Mouse (Mus musculus) monocyte, adult 5-6 weeks (primary cell): ENCODE measurements around the gene Pan3. TPM values are rescaled to one million over a fixed set of nuclear protein-coding genes. Genes with fewer than 3 reads are reported as not detected.
A peak's percentile ranks its signal among the peaks of the same experiment; 100 is the strongest.
"Not testable (repeated sequence)": the region's sequence is repeated elsewhere in the genome, so short reads cannot be mapped to it uniquely, and the experiment has no call there.

Experiments used
- ATAC-seq: fragments of 153-309, 156-312 bp; replicated peaks from 2 replicates; pipeline ENCODE4 v1.8.0; 2017; ENCODE audit warnings: mild to moderate bottlenecking; ENCODE audit not compliant: low TSS enrichment, insufficient number of reproducible peaks, severe bottlenecking, poor library complexity, low FRiP score
- total RNA-seq: library from RNA; stranded (forward); fragments of 200-1000, 200-491, 200-594 nt; gene quantifications from 3 replicates; pipeline ENCODE4 v1.2.3, GENCODE M21; 2017

Pan3 gene
- total RNA-seq, 1 experiment from 2014 or later = 183 TPM

- ATAC-seq = peak; percentile 87
Measured at GRCm38 (mm10) chr5:147527788-147528187, 97.8 kb downstream of the Pan3 start.

DNA sequence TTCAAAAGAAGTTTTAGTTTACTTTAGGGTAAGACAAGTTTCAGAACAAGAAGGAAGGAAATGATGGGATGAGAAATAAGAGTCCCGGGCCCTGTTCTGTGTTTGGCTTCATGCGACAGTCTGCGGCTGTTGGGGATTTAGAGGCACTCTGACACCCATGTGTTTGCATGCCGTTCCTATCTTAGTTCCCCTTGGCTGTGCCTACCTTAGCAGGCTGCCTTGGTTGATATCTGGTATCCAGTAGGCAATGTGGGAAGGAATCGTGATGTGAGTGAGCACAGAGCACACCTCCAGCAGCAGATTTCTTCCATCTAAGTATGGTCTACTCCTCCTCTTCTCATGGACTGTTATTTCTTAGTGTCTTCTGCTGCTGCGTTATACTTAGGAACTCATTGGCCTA lies 102.1 kb downstream of the Pan3 start:
- no peak for ATAC-seq

DNA sequence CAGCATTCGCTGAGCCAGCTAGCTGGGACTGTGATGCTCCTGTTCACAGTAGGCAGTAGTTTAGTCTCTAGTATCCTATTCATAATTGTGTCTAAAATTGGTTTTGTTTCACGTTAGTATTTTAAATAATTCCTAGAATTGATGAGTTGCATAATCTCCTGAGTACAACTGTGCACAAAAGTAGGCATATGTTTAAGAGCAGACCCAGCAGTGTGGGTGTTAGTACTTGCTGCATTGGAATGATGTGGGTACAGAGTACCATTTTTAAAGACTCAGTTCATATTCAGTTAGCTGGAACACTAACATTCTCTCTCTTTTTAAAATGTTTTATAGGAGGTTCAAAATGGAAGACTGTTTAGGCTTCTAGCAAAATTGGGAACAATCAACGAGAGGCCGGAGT lies 109.4 kb downstream of the Pan3 start:
- ATAC-seq = no peak

DNA sequence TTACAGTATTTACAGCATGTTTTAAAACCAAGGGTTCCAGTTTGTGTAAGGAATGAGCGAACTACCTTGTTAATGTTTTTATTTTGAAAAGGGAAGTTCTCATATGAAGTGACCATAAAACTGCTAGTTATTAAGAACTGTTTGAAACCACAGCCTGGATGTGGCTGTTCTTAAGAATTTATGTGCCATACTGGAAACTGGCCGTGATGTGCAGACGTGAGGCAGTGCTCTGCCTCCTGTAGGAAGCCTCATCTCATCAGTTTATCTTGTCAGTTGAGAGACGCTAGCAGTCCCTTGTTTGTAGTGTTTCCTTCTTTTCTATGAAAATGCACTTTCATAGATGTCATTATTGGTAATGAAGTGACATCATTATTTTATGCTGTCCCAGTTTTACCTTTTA lies 109.9 kb downstream of the Pan3 start:
- ATAC-seq = no peak

DNA sequence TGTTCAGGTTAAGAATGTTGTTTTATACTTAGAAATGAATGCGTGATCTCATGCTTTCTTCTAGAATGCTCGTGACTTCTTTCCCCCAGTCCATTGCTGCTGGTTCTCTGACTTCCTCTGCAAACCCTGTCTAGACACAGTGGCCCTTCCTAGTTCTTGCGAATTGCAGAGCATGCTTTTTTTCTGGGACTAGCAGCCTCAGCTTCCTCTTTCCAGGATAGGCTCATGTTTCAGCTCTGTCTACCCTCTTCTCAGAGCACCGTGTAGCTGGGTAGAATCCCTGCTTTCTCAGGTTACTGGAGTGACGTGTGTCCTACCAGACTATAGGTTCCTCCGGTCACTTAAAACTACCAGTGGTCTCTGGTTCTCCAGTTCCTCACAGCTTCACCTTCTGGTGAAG lies 112.3 kb downstream of the Pan3 start:
- no peak for ATAC-seq

- ATAC-seq = no peak
Measured at GRCm38 (mm10) chr5:147545731-147546241, 115.8 kb downstream of the Pan3 start.

GRCm38 (mm10) chr5:147549016-147549755 lies 119.2 kb downstream of the Pan3 start:
- no peak for ATAC-seq

DNA sequence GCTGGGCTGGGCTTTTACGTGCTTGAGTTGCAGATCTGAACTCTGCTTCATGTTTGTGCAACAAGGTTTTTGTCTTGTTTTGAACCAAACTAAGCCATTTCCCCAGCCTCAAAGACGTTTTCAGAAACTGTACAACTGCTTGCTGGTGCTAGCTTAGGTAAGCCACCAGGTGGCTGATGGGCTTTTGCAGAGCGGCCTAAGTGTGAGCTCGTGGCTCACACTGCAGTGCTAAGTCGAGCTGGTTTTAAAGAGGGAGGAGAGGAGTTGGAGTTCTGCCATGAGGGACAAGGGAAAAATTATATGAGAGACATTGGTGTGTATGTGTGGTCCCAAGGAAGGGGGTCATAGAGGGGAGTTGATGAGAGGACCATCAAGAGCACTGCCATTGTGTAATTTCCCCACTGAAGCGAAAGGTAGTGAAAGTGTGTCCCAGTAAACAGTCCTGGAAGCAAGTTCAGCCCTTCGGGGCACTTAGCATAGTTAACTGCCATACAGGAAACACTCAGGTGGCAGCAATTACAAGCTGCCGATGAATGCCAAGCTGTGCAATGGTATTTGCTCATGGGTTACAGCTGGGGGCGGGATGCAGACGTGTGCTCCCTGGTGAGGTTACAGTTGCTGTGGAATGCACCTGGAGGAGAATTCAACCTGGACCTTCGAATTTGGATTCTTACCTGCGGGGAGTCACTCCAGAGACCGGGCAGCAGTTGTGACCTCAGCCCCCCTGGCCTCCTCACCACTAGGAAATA lies 122.1 kb downstream of the Pan3 start:
- no peak for ATAC-seq

- not testable (repeated sequence) for ATAC-seq
Measured at GRCm38 (mm10) chr5:147557641-147558040, 127.7 kb downstream of the Pan3 start.

- ATAC-seq = no peak
Measured at GRCm38 (mm10) chr5:147563511-147564139, 133.7 kb downstream of the Pan3 start.

DNA sequence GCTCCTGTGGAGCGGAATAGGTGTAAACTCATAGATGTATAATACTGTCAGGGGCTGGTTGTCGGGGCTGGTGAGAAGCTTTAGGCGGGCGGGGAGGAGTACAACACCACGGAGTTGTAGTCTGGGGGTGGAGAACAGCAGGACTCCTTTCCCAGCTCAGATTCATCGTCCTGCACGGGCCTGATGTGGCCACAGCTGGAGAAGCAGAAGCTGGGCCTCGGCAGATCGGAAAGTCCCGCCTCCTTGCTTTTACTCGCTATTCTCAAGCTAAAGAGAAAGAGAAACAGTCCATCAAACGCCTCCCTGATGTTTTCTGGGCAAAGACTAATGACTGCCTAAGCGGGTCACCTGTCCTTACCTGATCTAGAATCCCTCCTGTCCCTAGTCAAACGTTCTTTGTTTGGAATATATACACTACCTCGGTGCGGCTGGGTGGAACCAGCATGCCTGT lies 134.2 kb downstream of the Pan3 start:
- peak; percentile 23; the same call in 1 of the 2 replicates for ATAC-seq

DNA sequence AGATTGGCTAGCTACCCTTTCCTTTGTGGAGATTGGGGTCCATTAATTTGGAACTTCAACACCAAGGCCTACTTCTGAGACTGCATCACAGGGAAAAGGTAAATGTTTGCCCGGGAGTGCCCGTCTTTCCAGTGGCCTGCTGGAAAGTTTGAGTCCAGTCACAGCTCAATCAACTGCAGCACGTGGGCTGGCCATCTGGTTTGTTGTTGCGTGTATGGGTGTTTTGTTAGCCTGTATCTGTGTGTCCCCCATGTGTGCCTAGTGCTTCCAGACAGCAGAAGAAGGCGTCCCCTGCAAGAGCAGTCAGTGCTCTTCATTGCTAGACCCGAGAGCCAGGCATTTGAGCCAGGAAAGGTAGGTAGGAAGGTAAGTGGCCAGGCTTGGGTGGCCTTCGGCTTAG lies 135.5 kb downstream of the Pan3 start:
- ATAC-seq = no peak

- no peak for ATAC-seq
Measured at GRCm38 (mm10) chr5:147566335-147566734, 136.4 kb downstream of the Pan3 start.

DNA sequence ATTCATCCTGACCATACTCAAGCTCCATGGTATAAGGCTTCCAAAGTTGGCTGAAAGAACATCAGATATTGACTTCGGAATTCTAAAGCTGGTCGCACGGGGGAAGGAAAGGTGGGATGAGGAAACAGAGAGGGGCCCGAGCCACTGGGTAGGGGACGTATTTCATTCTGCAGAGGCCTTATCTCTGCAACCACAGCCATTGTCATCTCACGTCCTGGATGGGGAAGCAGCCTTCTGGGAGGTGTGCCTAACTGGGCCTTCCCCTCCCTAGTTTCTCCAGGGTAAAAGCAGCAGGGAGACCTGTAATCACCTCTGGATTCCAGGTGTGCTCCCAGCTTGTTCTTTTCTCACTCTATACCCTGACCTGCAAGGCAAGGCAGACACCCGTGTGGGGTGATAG lies 142.7 kb downstream of the Pan3 start:
- ATAC-seq = no peak

GRCm38 (mm10) chr5:147573555-147573954 lies 143.6 kb downstream of the Pan3 start:
- ATAC-seq = no peak

- ATAC-seq = no peak
Measured at GRCm38 (mm10) chr5:147574517-147574916, 144.6 kb downstream of the Pan3 start.

DNA sequence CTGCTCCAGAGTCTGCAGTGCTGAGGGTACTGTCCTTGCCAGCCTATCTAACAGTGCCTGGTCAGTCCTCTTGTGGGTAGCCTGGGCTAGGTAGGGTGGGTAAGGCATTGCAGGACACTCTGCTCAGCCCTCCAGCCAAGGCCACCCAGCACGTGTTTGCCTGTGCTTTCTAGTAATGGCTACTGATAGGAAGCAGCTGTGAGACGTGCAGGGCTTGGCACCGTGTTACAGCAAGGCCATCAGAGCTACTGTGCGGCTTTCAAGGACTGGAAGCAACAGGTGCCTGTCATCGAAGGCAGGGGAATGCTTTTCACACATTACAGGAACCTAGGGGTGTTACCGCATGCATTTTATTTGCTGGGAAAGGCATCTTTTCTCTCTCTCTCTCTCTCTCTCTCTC lies 147.0 kb downstream of the Pan3 start:
- no peak for ATAC-seq

DNA sequence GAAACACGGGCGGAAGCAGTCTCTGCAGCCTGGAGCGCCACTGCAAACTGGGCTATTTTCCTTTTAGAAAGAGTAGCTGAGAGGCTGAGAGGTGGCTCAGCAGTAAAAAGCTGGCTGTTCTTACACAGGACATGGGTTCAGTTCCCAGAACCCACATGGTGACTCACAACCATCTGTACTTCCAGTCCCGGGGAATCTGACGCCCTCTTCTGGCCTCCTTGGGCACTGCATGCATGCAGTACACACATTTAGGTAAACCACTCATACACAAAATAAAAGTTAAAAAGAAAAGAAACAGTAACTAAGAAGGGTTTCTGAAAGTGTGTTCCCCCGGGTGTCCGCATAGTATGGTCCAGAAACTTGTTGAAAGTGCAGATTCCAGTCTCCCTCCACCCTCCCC lies 149.2 kb downstream of the Pan3 start:
- ATAC-seq = no peak

GRCm38 (mm10) chr5:147579691-147580090 lies 149.7 kb downstream of the Pan3 start:
- no peak for ATAC-seq
